Mouse (Mus musculus) embryonic fibroblast, embryonic 13.5 days (primary cell): ENCODE measurements around the gene Moxd1.

Source experiments
- CTCF ChIP-seq: IDR thresholded peaks from 2 replicates; pipeline ENCODE4 v1.5.1; 2011; ENCODE audit warnings: mild to moderate bottlenecking, control low read depth, low read length, moderate library complexity, borderline replicate concordance; ENCODE audit not compliant: insufficient read depth
- POLR2A ChIP-seq: IDR thresholded peaks from 2 replicates; pipeline ENCODE4 v1.6.1; 2011; ENCODE audit warnings: low read depth, mild to moderate bottlenecking, control low read depth, low read length, moderate library complexity

DNA sequence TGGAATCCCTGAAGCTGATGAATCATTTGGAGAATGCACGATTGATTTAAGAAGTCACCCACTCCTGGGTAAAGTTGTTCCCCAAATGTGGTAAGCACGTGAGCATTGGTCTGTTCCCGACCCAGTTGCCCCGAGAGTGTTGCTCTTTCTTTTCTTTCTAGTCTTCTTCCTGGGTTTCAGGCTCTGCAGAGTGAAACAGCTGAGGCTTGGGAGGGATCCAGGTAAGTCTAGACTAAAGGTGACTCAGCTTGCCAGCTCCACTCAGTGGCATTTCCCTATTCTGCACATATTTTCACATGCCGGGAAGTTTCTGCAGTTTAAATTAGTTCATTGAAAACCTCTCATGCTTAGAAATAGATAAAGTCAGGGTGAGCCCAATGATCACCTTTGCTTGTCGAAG is 13.2 kb upstream of the Moxd1 start:
- TF ChIP-seq POLR2A (no peak), CTCF (no peak)
